Mouse (Mus musculus): Measurements from ENCODE around the gene Nsd1. TPM values are rescaled to one million over a fixed set of nuclear protein-coding genes. Genes with fewer than 3 reads are reported as not detected.

Nsd1 gene
- polyA plus RNA-seq, 1 experiment from 2014 or later = 64.3 TPM

- Histone ChIP-seq H3K4me3 (no peak overlapping the region), H3K27me3 (replicated peaks) (no peaks in the 10 kb centered on the region), H3K9ac (no peak overlapping the region), H3K4me2 (no peak overlapping the region), H3K9me3 (no peaks in the 10 kb centered on the region), H3K27ac (no peak overlapping the region), H3K36me3 (replicated peaks) (peaks cover 51% of the 10 kb centered on the region), H3K4me1 (no peaks in the 10 kb centered on the region)
- ATAC-seq (replicated peaks) = no peak
- WGBS = 89% methylated on average over 5 of the region's 5 CpGs
Observed at GRCm38 (mm10) chr13:55300913-55301312, 91.3 kb downstream of the Nsd1 start.

GRCm38 (mm10) chr13:55312028-55312630, 102.5 kb downstream of the Nsd1 start:
- Histone ChIP-seq H3K9ac (no peak overlapping the region), H3K4me2 (no peak overlapping the region), H3K27me3 (replicated peaks) (no peaks in the 10 kb centered on the region), H3K4me3 (no peak overlapping the region), H3K36me3 (replicated peaks) (peaks cover 58% of the 10 kb centered on the region), H3K9me3 (no peaks in the 10 kb centered on the region), H3K27ac (no peak overlapping the region), H3K4me1 (no peaks in the 10 kb centered on the region)
- WGBS = 95% methylated on average over 8 of the region's 8 CpGs
- ATAC-seq (replicated peaks) = no peak

- H3K27ac ChIP-seq = no peak overlapping the region
- no peaks in the 10 kb centered on the region for H3K9me3 ChIP-seq
- H3K36me3 ChIP-seq (replicated peaks) = peaks cover 53% of the 10 kb centered on the region
- no peaks in the 10 kb centered on the region for H3K27me3 ChIP-seq (replicated peaks)
- H3K4me2 ChIP-seq = no peak overlapping the region
- no peak for ATAC-seq (replicated peaks)
- no peaks in the 10 kb centered on the region for H3K4me1 ChIP-seq
- WGBS = 93% methylated on average over 9 of the region's 9 CpGs
- no peak overlapping the region for H3K9ac ChIP-seq
- H3K4me3 ChIP-seq = no peak overlapping the region
Observed at GRCm38 (mm10) chr13:55313051-55313450, 103.5 kb downstream of the Nsd1 start.

GRCm38 (mm10) chr13:55314891-55315412, 105.4 kb downstream of the Nsd1 start:
- WGBS = 86% methylated on average over 2 of the region's 2 CpGs
- ATAC-seq (replicated peaks) = no peak
- no peak overlapping the region for H3K9ac ChIP-seq
- H3K4me1 ChIP-seq = no peaks in the 10 kb centered on the region
- H3K4me2 ChIP-seq = no peak overlapping the region
- H3K36me3 ChIP-seq (replicated peaks) = peaks cover 57% of the 10 kb centered on the region
- no peaks in the 10 kb centered on the region for H3K9me3 ChIP-seq
- H3K27ac ChIP-seq = no peak overlapping the region
- H3K4me3 ChIP-seq = no peak overlapping the region
- H3K27me3 ChIP-seq (replicated peaks) = no peaks in the 10 kb centered on the region

GRCm38 (mm10) chr13:55318351-55318750, 108.8 kb downstream of the Nsd1 start:
- Histone ChIP-seq H3K4me3 (no peak overlapping the region), H3K27me3 (replicated peaks) (no peaks in the 10 kb centered on the region), H3K4me2 (no peak overlapping the region), H3K4me1 (peaks cover 22% of the 10 kb centered on the region), H3K36me3 (replicated peaks) (peaks cover 29% of the 10 kb centered on the region), H3K27ac (no peak overlapping the region), H3K9me3 (no peaks in the 10 kb centered on the region), H3K9ac (no peak overlapping the region)
- WGBS = 87% methylated on average over 3 of the region's 3 CpGs
- no peak for ATAC-seq (replicated peaks)

GRCm38 (mm10) chr13:55319931-55320533, 110.5 kb downstream of the Nsd1 start, which contains the start of gene Prelid1:
TSS of gene Prelid1 (plus strand) at chr13:55320500.
- peaks cover 31% of the 10 kb centered on the region for H3K4me1 ChIP-seq
- peak within 1 kb of the TSS; percentile 98 for H3K9ac ChIP-seq
- 87% methylated on average over 4 of the region's 4 CpGs for WGBS
- peak within 1 kb of the TSS; percentile 95 for H3K4me3 ChIP-seq
- 0 out of 2 replicates have a peak within 1 kb of the TSS, but pooled peaks have one; percentile 78 for H3K27ac ChIP-seq
- H3K4me2 ChIP-seq = peak within 1 kb of the TSS; percentile 98
- H3K9me3 ChIP-seq = no peaks in the 10 kb centered on the region
- no peak for ATAC-seq (replicated peaks)
- H3K36me3 ChIP-seq (replicated peaks) = peaks cover 20% of the 10 kb centered on the region
- no peaks in the 10 kb centered on the region for H3K27me3 ChIP-seq (replicated peaks)

- H3K9ac ChIP-seq = peak within 1 kb of the TSS; percentile 98
- under 1% methylated on average over 68 of the region's 73 CpGs for WGBS
Observed at GRCm38 (mm10) chr13:55321434-55322129, 112.0 kb downstream of the Nsd1 start, which contains the start of gene Rab24. TSS of gene Rab24 (minus strand) at chr13:55321946.

GRCm38 (mm10) chr13:55322130-55322825, 112.7 kb downstream of the Nsd1 start:
- H3K27me3 ChIP-seq (replicated peaks) = no peaks in the 10 kb centered on the region
- H3K4me1 ChIP-seq = peaks cover 35% of the 10 kb centered on the region
- WGBS = 1% methylated on average over 31 of the region's 31 CpGs
- H3K9me3 ChIP-seq = no peaks in the 10 kb centered on the region
- ATAC-seq (replicated peaks) = 0 out of 2 replicates have a peak, but pooled peaks have one; percentile 13
- H3K27ac ChIP-seq = peak overlapping the region; percentile 78
- H3K9ac ChIP-seq = peak overlapping the region; percentile 98
- peak overlapping the region; percentile 98 for H3K4me2 ChIP-seq
- H3K36me3 ChIP-seq (replicated peaks) = peaks cover 26% of the 10 kb centered on the region
- H3K4me3 ChIP-seq = peak overlapping the region; percentile 95

More at GRCm38 (mm10) chr13:55321434-55322129, 112.0 kb downstream of the Nsd1 start, which contains the start of gene Rab24:
- peaks cover 31% of the 10 kb centered on the region for H3K36me3 ChIP-seq (replicated peaks)
- peak within 1 kb of the TSS; percentile 95 for H3K4me3 ChIP-seq
- ATAC-seq (replicated peaks) = peak; percentile 92
- no peaks in the 10 kb centered on the region for H3K27me3 ChIP-seq (replicated peaks)
- no peaks in the 10 kb centered on the region for H3K9me3 ChIP-seq
- peaks cover 31% of the 10 kb centered on the region for H3K4me1 ChIP-seq
- H3K27ac ChIP-seq = peak within 1 kb of the TSS; percentile 78
- H3K4me2 ChIP-seq = peak within 1 kb of the TSS; percentile 98

GRCm38 (mm10) chr13:55325596-55325995, 116.0 kb downstream of the Nsd1 start:
- Histone ChIP-seq H3K9ac (no peak overlapping the region), H3K27ac (no peak overlapping the region), H3K27me3 (replicated peaks) (no peaks in the 10 kb centered on the region), H3K4me3 (no peak overlapping the region), H3K9me3 (no peaks in the 10 kb centered on the region), H3K4me2 (no peak overlapping the region), H3K4me1 (peaks cover 52% of the 10 kb centered on the region), H3K36me3 (replicated peaks) (peaks cover 17% of the 10 kb centered on the region)
- ATAC-seq (replicated peaks) = no peak
- 86% methylated on average over 11 of the region's 11 CpGs for WGBS

- no peak overlapping the region for H3K4me2 ChIP-seq
- peaks cover 49% of the 10 kb centered on the region for H3K4me1 ChIP-seq
- peaks cover 17% of the 10 kb centered on the region for H3K36me3 ChIP-seq (replicated peaks)
- H3K9ac ChIP-seq = no peak overlapping the region
- 67% methylated on average over 4 of the region's 4 CpGs for WGBS
- no peaks in the 10 kb centered on the region for H3K9me3 ChIP-seq
- no peak for ATAC-seq (replicated peaks)
- peak overlapping the region; percentile 37 for H3K27ac ChIP-seq
- no peaks in the 10 kb centered on the region for H3K27me3 ChIP-seq (replicated peaks)
- no peak overlapping the region for H3K4me3 ChIP-seq
Observed at GRCm38 (mm10) chr13:55327169-55327568, 117.6 kb downstream of the Nsd1 start.

GRCm38 (mm10) chr13:55327633-55328032, 118.1 kb downstream of the Nsd1 start:
- H3K9me3 ChIP-seq = no peaks in the 10 kb centered on the region
- 0 out of 2 replicates have a peak overlapping the region, but pooled peaks have one; percentile 98 for H3K4me2 ChIP-seq
- WGBS = 45% methylated on average over 8 of the region's 8 CpGs
- H3K36me3 ChIP-seq (replicated peaks) = peaks cover 17% of the 10 kb centered on the region
- H3K9ac ChIP-seq = no peak overlapping the region
- H3K27ac ChIP-seq = peak overlapping the region; percentile 37
- H3K27me3 ChIP-seq (replicated peaks) = no peaks in the 10 kb centered on the region
- H3K4me3 ChIP-seq = no peak overlapping the region
- H3K4me1 ChIP-seq = peaks cover 47% of the 10 kb centered on the region
- peak; percentile 29 for ATAC-seq (replicated peaks)

- no peak overlapping the region for H3K9ac ChIP-seq
- H3K27me3 ChIP-seq (replicated peaks) = no peaks in the 10 kb centered on the region
- H3K36me3 ChIP-seq (replicated peaks) = peaks cover 17% of the 10 kb centered on the region
- H3K4me2 ChIP-seq = peak overlapping the region; percentile 98
- H3K4me1 ChIP-seq = peaks cover 42% of the 10 kb centered on the region
- peak overlapping the region; percentile 65 for H3K4me3 ChIP-seq
- no peak overlapping the region for H3K27ac ChIP-seq
- 89% methylated on average over 6 of the region's 6 CpGs for WGBS
- no peak for ATAC-seq (replicated peaks)
- no peaks in the 10 kb centered on the region for H3K9me3 ChIP-seq
Observed at GRCm38 (mm10) chr13:55328171-55328570, 118.6 kb downstream of the Nsd1 start.

All from midbrain, embryonic 15.5 days (tissue).